Mouse (Mus musculus) forebrain, embryonic 12.5 days (tissue): ENCODE results near the gene Dct. TPM values are rescaled to one million over a fixed set of nuclear protein-coding genes. Genes with fewer than 3 reads are reported as not detected.

Experiments
- ATAC-seq: fragments of 200-750 bp; cut with Nextera tagmentation; 2 replicates; pipeline ENCODE4 v1.8.0; 2017; ENCODE audit warnings: moderate TSS enrichment; ENCODE audit not compliant: low FRiP score
- H3K27ac ChIP-seq: fragments of 300-500 bp; sonication (generic); 2 replicates; pipeline ENCODE4 v1.5.1; 2016; ENCODE audit warnings: mild to moderate bottlenecking
- H3K27me3 ChIP-seq: fragments of 300-500 bp; sonication (generic); 2 replicates; pipeline ENCODE4 v1.6.1; 2016; ENCODE audit warnings: mild to moderate bottlenecking
- H3K36me3 ChIP-seq: fragments of 300-500 bp; sonication (generic); replicated peaks from 2 replicates; pipeline ENCODE4 v1.6.1; 2016; ENCODE audit warnings: mild to moderate bottlenecking
- H3K4me1 ChIP-seq: fragments of 300-500 bp; sonication (generic); 2 replicates; pipeline ENCODE4 v1.6.1; 2016
- H3K4me2 ChIP-seq: fragments of 300-500 bp; sonication (generic); 2 replicates; pipeline ENCODE4 v1.6.1; 2016; ENCODE audit warnings: mild to moderate bottlenecking, moderate library complexity
- H3K4me3 ChIP-seq: fragments of 300-500 bp; sonication (generic); replicated peaks from 2 replicates; pipeline ENCODE4 v1.5.1; 2016; ENCODE audit warnings: mild to moderate bottlenecking
- H3K9ac ChIP-seq: fragments of 300-500 bp; sonication (generic); 2 replicates; pipeline ENCODE4 v1.6.1; 2016; ENCODE audit warnings: mild to moderate bottlenecking
- H3K9me3 ChIP-seq: fragments of 300-500 bp; sonication (generic); 2 replicates; pipeline ENCODE4 v1.6.1; 2016
- WGBS: fragments of 180-500 bp; shearing (Covaris S2); methylation state at CpG from one replicate; pipeline ENCODE4 v1.1.7; 2016; 5-methylcytosine and 5-hydroxymethylcytosine counted together
- polyA plus RNA-seq: library from polyadenylated mRNA; unstranded; fragments of >200 nt; fragmentation: Nextera tagmentation; extraction: Ambion mirVana; gene quantifications from 2 replicates; pipeline ENCODE4 v1.2.1, GENCODE M21; 2016

The Dct gene
- polyA plus RNA-seq, 1 experiment from 2014 or later = 12.1 TPM

DNA sequence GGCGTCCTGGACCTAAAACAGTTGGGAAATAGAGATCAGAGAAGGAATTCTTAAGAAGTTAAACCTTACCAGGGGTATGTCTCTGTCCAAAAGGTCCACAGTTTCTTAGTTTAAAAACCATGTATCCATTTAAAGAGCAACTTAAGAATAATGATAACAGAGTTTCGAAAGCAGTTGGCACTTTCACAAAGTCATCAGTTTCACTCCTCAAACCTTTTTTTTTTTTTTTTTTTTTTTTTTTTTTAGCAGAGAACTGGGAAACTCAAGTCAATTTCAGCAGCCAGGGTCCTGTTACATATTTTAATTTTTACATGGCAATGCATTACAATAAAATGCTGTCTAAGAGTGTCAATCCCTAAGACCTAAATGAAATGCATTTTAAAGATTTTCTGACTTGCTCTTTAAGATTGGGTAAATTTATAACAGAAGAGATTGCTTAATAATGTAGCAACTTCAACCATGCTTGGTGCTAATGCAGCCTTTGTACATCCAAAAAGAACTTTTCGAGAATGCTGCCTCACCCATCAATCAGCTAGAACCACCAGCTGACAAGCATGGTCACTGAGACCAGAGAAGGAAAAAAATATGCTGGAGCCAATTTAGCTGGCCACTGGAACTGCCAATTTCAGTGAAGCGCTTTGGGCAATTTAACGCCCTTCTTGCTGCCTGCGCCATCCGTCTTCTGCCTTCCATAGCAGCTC, 11.3 kb downstream of the Dct start:
- peaks cover 16% of the 10 kb centered on the region for H3K27me3 ChIP-seq
- no peaks in the 10 kb centered on the region for H3K9me3 ChIP-seq
- 87% methylated on average over 7 of the region's 7 CpGs for whole genome bisulfite sequencing
- H3K9ac ChIP-seq = no peak overlapping the region
- H3K36me3 ChIP-seq = no peaks in the 10 kb centered on the region
- no peak overlapping the region for H3K27ac ChIP-seq
- H3K4me2 ChIP-seq = no peak overlapping the region
- ATAC-seq = no peak
- H3K4me1 ChIP-seq = peaks cover 6% of the 10 kb centered on the region
- H3K4me3 ChIP-seq = no peak overlapping the region

DNA sequence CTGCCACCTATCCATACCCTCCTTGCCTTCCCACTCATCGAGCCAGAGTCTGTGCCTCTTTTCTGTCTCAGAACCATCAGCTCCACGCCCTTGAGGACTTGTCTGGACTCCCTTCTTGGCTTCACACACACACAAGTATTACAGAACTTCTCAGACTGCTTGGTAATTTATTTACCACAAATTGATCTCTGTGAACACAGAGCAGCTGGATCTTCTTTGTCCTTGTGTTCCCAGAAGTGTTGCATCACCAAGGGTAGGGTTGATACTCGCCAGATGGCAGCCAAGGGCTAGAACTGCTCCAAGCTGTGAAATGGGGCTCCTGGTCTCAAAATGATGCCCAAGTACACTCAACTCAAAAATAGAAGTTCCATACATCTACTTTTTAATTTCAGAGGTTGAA, 13.0 kb downstream of the Dct start:
- Histone ChIP-seq H3K4me1 (peaks cover 6% of the 10 kb centered on the region), H3K9me3 (no peaks in the 10 kb centered on the region), H3K4me3 (no peak overlapping the region), H3K27me3 (peaks cover 6% of the 10 kb centered on the region), H3K9ac (no peak overlapping the region), H3K27ac (no peak overlapping the region), H3K36me3 (no peaks in the 10 kb centered on the region), H3K4me2 (no peak overlapping the region)
- 87% methylated on average over 3 of the region's 3 CpGs for WGBS
- no peak for ATAC-seq

DNA sequence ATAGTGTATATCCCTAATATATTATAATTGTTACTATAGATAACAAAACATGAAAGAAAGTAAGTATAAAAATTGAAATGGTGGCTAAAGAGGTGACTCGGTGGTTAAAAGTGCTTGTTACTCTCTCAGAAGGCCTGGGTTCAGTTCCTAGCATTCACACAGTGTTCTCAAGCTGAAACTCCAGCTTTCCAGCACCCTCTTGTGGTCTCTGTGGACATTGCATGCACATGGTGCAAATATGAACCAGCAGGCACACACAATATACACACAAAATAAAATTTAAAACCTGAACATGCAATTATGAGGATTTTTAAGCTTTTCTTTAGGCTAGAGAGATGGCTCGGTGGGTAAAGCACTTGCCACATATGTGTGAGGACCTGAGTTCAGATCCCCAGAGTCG, 24.5 kb downstream of the Dct start:
- Histone ChIP-seq H3K4me3 (no peak overlapping the region), H3K9ac (no peak overlapping the region), H3K4me1 (no peaks in the 10 kb centered on the region), H3K36me3 (peaks cover 8% of the 10 kb centered on the region), H3K27ac (no peak overlapping the region), H3K9me3 (peaks cover 33% of the 10 kb centered on the region), H3K4me2 (no peak overlapping the region), H3K27me3 (no peaks in the 10 kb centered on the region)
- 93% methylated on average over 3 of the region's 3 CpGs for WGBS
- ATAC-seq = no peak

DNA sequence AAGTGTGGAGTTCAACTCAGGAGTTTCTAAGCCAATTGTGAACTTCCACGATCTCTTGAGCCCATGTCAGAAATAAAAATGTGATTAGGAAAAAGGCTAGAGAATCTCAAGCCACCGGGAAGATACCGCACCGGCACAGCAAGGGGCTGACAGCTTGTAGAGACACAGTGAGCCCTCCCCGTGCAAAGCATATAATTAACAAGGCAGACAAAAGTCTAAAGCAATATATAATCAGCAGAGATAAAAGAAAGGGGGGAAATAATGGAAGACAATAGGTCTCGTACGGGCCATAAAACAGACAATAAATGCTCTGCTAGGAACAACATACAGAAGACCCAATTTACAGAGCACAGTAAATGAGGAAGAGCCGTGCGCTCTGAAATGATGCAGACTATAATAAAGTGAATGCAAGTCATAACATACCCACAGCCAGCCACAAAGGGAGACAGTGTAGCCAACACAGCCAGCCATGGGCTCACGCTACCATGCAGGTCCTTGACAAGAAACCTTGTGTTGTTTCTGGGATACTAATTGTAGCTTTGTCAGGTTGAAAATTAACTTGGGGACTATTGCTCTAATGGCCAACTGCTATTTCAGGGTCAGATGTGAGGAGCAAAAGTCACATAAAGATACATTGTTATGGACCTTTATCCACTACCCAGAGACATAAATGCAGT, 30.0 kb downstream of the Dct start:
- Histone ChIP-seq H3K4me2 (no peak overlapping the region), H3K4me1 (no peaks in the 10 kb centered on the region), H3K27me3 (no peaks in the 10 kb centered on the region), H3K36me3 (no peaks in the 10 kb centered on the region), H3K9me3 (no peaks in the 10 kb centered on the region), H3K9ac (no peak overlapping the region), H3K27ac (no peak overlapping the region), H3K4me3 (no peak overlapping the region)
- 57% methylated on average over 10 of the region's 10 CpGs for WGBS
- ATAC-seq = no peak

DNA sequence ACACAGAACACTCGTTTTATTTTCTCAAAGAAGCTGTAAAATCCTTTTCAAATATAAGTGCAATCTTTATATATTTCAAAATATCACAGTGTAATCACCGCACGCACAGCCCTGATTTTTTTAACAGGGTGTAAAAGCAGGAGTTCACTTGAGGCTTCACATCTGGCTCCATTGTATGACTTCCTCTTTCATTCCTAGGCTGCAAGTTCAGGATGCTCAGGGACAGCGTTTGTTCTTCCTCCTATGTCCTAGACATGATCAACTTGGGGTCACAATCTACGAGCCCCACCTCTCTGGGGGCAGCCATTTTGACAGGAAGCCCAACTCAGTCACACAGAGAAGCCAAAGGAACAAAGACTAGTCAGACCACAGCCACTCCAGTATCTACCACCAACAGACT, 32.7 kb downstream of the Dct start:
- Histone ChIP-seq H3K9ac (no peak overlapping the region), H3K4me1 (no peaks in the 10 kb centered on the region), H3K36me3 (no peaks in the 10 kb centered on the region), H3K9me3 (no peaks in the 10 kb centered on the region), H3K4me2 (no peak overlapping the region), H3K27ac (no peak overlapping the region), H3K4me3 (no peak overlapping the region), H3K27me3 (no peaks in the 10 kb centered on the region)
- ATAC-seq = no peak
- WGBS = 86% methylated on average over 5 of the region's 5 CpGs

DNA sequence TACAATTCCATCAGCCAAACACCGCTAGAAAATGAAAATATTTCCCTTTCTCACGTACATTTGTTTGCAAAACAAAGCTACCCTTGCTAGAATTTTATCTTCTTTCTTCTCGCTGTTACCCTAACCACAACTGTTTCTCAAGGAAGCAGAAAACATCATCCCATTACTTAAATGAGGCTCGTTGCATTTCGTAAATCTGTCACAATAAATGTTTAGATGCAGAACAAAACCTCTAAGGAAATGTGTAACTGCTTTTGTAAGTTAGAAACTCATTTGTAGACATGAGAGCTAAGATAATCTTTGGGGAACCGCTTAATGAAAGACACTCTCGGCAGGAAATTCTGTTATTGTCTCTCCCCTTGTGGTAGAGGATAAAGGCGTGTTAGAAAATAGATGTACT, 38.8 kb downstream of the Dct start:
- Histone ChIP-seq H3K4me2 (no peak overlapping the region), H3K27me3 (0 out of 2 replicates have a peak, but pooled peaks cover 8% of the 10 kb centered on the region), H3K4me1 (no peaks in the 10 kb centered on the region), H3K36me3 (no peaks in the 10 kb centered on the region), H3K4me3 (no peak overlapping the region), H3K9me3 (no peaks in the 10 kb centered on the region), H3K9ac (no peak overlapping the region), H3K27ac (no peak overlapping the region)
- no peak for ATAC-seq
- 65% methylated on average over 8 of the region's 8 CpGs for WGBS

DNA sequence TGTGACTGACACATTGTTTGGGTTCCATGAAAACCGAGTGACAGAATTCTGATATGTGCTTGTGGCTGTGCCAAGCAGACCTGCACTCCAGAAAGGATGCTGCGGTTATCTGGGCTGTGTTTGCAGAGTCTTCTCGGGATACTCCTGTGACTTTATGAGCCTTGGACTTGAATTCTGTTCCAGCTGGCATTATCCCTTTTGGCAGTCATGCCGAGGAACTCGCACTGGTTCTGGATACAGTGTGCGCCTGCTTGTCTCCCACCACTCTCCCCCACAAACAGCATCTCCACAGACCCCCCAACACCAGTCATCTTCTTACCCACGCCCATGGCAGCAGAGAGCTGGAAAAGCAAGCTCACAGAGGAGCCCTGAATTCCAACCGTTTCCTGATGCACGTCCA, 42.5 kb downstream of the Dct start:
- 86% methylated on average over 9 of the region's 9 CpGs for WGBS
- H3K9me3 ChIP-seq = no peaks in the 10 kb centered on the region
- no peak overlapping the region for H3K4me3 ChIP-seq
- no peak overlapping the region for H3K4me2 ChIP-seq
- ATAC-seq = no peak
- H3K4me1 ChIP-seq = no peaks in the 10 kb centered on the region
- no peak overlapping the region for H3K27ac ChIP-seq
- no peaks in the 10 kb centered on the region for H3K36me3 ChIP-seq
- no peak overlapping the region for H3K9ac ChIP-seq
- peaks cover 18% of the 10 kb centered on the region; the same call in 1 of the 2 replicates for H3K27me3 ChIP-seq

DNA sequence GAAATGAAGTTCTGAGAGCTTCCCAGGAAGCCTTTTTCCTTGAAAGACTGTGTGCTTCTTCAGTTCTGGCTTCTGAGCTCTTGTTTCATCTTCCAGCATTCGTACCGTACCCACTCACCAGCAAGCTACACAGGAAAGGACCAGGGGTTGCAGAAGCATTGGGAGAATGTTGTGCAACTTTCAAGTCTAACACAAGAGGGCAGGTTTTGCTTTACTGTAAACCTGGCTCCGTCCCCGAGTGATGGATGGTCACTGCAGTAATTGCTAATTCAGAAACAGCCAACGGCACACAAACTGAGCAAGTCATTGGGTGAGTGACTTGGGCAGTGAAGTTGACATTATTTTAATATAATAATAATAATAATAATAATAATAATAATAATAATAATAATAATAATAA, 46.3 kb downstream of the Dct start:
- no peak overlapping the region for H3K9ac ChIP-seq
- peaks cover 17% of the 10 kb centered on the region for H3K4me1 ChIP-seq
- no peak overlapping the region for H3K4me2 ChIP-seq
- no peaks in the 10 kb centered on the region for H3K9me3 ChIP-seq
- H3K27me3 ChIP-seq = peaks cover 39% of the 10 kb centered on the region
- H3K27ac ChIP-seq = no peak overlapping the region
- no peak overlapping the region for H3K4me3 ChIP-seq
- no peaks in the 10 kb centered on the region for H3K36me3 ChIP-seq
- peak; percentile 76 for ATAC-seq
- WGBS = 17% methylated on average over 5 of the region's 5 CpGs

DNA sequence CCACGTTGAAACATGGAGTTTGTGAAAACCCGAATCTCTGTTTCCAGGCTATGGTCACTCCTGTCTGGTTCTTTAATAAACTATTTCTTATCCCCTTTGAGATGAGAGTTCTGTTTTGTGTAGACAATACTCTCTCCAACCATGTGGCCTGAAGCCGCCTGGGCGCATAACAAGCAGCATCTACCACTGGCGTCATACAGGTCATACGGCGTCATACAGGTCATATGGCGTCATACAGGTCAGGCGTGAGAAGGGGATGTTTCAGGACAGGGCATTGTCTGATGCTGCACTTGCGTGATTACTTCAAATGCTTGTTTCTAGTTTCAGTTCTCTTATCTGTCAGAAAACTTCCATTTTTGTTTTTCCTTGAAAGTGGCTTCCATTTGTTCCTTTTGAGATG, 47.6 kb downstream of the Dct start:
- WGBS = 90% methylated on average over 10 of the region's 10 CpGs

DNA sequence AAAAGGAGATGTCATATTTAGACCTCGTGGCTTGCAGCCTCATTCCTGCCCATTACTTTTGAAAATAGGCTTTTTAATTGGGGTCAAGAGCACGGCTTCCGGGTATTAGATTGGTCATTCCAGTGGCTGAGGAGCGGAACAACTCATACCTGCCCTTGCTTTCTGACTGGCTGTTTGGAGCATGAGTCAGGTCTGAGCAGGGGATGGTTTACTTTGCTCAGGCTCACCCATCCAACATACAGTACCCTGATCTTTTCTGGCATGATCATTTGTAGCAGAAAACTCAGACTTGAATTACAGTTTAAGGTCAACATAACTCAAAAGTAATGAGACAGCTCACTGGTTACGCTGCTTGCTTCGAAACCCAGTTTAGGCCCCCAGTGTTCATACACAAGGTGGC, 58.2 kb downstream of the Dct start:
- Histone ChIP-seq H3K36me3 (no peaks in the 10 kb centered on the region), H3K27me3 (no peaks in the 10 kb centered on the region), H3K27ac (no peak overlapping the region), H3K9ac (no peak overlapping the region), H3K4me3 (no peak overlapping the region), H3K4me2 (no peak overlapping the region), H3K9me3 (no peaks in the 10 kb centered on the region), H3K4me1 (peaks cover 5% of the 10 kb centered on the region; the same call in 1 of the 2 replicates)
- no peak for ATAC-seq
- 84% methylated on average over 6 of the region's 6 CpGs for WGBS

More for the DNA sequence above, 47.6 kb downstream of the Dct start:
- H3K4me3 ChIP-seq = no peak overlapping the region
- H3K4me2 ChIP-seq = no peak overlapping the region
- H3K27ac ChIP-seq = no peak overlapping the region
- peaks cover 38% of the 10 kb centered on the region for H3K27me3 ChIP-seq
- H3K4me1 ChIP-seq = peaks cover 20% of the 10 kb centered on the region
- no peak for ATAC-seq
- no peaks in the 10 kb centered on the region for H3K36me3 ChIP-seq
- no peak overlapping the region for H3K9ac ChIP-seq
- no peaks in the 10 kb centered on the region for H3K9me3 ChIP-seq

DNA sequence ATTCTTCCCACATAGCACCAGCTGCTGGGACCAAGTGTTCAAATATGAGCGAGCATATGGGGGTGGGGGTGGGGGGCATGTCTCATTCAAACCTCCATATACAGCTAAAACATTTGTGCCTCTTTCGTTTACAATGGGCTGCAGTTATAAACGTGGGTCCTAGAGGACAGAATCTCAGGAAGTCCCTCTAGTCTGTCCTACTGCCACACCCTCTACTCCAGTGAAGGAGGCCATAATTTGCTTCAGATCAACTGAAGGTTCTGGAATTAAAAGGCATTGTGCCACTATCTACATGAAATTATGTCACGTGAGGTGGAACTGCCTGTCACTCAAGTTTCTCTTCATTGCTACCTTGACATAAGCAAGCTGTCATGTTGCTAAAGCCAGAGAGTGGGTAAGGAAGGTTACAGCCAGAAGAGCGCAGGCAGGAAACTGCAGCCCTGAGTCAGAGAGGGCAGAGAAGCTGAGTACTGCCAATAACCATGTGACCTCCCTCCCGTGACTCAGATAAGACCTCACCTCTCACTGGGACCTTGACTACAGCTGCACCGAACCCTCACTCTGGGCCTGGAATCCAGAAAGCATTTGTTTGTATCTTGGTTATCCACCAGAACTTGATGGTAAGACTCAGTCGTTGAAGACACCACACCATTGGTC, 59.3 kb downstream of the Dct start:
- no peaks in the 10 kb centered on the region for H3K9me3 ChIP-seq
- no peaks in the 10 kb centered on the region for H3K36me3 ChIP-seq
- no peaks in the 10 kb centered on the region for H3K27me3 ChIP-seq
- no peak for ATAC-seq
- 83% methylated on average over 8 of the region's 8 CpGs for WGBS
- no peak overlapping the region for H3K4me2 ChIP-seq
- H3K27ac ChIP-seq = no peak overlapping the region
- no peak overlapping the region for H3K9ac ChIP-seq
- no peak overlapping the region for H3K4me3 ChIP-seq
- H3K4me1 ChIP-seq = peaks cover 5% of the 10 kb centered on the region; the same call in 1 of the 2 replicates

DNA sequence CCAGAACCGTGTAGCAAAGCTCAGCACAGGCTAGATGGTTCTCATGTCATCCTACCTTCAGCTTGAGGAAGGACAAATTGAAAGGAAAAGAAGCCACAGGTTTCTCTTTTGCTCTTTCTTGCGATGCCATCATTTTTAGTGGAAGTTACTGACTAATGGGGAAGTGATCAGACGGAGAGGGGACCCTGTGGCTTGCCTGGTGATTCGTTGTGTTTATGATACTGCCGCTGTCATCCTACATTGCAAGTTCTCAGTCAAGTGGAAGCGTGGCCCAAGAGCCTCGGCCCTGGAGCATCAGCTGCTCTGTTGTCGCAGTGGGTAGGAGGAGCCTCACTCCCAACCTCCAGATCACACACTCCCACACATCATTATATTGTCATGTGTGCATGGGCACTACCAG, 61.8 kb downstream of the Dct start:
- H3K4me2 ChIP-seq = no peak overlapping the region
- no peak overlapping the region for H3K27ac ChIP-seq
- no peaks in the 10 kb centered on the region for H3K27me3 ChIP-seq
- H3K4me3 ChIP-seq = no peak overlapping the region
- H3K9me3 ChIP-seq = no peaks in the 10 kb centered on the region
- ATAC-seq = no peak
- H3K9ac ChIP-seq = no peak overlapping the region
- peaks cover 5% of the 10 kb centered on the region; the same call in 1 of the 2 replicates for H3K4me1 ChIP-seq
- H3K36me3 ChIP-seq = no peaks in the 10 kb centered on the region
- 85% methylated on average over 8 of the region's 8 CpGs for WGBS
